Mouse (Mus musculus): Measurements from ENCODE around the gene Cep55. TPM values are rescaled to one million over a fixed set of nuclear protein-coding genes. Genes with fewer than 3 reads are reported as not detected.

Cep55 gene
- polyA plus RNA-seq, 1 experiment from 2014 or later, result 34.9 TPM

DNA sequence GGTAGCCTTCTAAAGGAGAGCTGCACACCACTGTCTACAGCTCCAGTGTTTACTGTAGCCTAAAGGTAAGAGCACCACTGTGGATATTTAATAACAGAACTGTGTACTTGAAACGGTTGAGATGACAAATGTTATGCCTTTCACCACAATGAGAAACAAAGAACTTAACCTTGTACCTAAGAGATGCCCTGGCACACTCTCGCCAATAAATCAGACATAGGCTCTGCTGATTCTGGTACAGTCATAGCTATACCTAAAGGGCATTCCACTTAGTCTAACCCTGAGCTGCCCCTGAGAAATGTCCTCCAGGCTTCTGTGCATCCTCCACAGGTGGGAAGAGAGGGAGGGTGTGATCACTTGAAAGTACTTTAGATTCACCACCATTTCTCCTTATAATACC, 20.1 kb upstream of the Cep55 start:
- Histone ChIP-seq H3K27ac (replicated peaks; ENCODE audit: low read depth, low read length) (no peak overlapping the region), H3K9ac (ENCODE audit: low read length) (0 out of 2 replicates have a peak overlapping the region, but pooled peaks have one; percentile 18), H3K4me3 (ENCODE audit: low read depth, low read length) (no peak overlapping the region), H3K36me3 (ENCODE audit: control insufficient read depth, insufficient read depth, low read length) (no peaks in the 10 kb centered on the region), H3K4me2 (ENCODE audit: low read depth, severe bottlenecking) (no peak overlapping the region), H3K4me1 (ENCODE audit: control insufficient read depth, insufficient read depth, low read length) (no peaks in the 10 kb centered on the region), H3K9me3 (ENCODE audit: control insufficient read depth, low read length) (no peaks in the 10 kb centered on the region), H3K27me3 (ENCODE audit: control insufficient read depth, insufficient read depth, low read length) (no peaks in the 10 kb centered on the region)
- ATAC-seq (ENCODE audit: insufficient number of reproducible peaks, low FRiP score, low TSS enrichment, low read depth), result no peak
- DNase-seq (ENCODE audit: low spot score), result no peak
- 84% methylated on average over 2 of the region's 2 CpGs for WGBS

DNA sequence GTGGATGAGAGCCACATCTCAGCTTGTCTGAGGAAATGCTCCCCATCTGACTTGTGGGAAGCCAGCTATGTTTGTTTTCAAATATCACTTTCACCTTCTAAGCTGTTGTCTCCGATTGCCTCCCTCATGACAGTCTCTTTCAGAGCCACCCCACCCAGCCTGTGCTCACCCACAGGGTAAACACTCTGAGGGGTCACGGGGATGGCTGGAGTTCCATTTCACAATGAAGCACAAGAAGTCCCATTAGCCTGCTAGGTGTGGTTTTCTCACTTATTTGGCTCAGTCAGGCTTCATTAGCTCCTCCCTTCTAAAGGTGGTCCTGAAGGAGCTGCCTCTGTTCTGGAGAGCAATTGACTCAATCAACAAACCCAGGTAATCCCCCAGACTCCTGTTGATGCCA, 19.0 kb upstream of the Cep55 start:
- Histone ChIP-seq H3K4me3 (ENCODE audit: low read depth, low read length) (no peak overlapping the region), H3K4me1 (ENCODE audit: control insufficient read depth, insufficient read depth, low read length) (no peaks in the 10 kb centered on the region), H3K4me2 (ENCODE audit: low read depth, severe bottlenecking) (no peak overlapping the region), H3K9me3 (ENCODE audit: control insufficient read depth, low read length) (no peaks in the 10 kb centered on the region), H3K27me3 (ENCODE audit: control insufficient read depth, insufficient read depth, low read length) (no peaks in the 10 kb centered on the region), H3K27ac (replicated peaks; ENCODE audit: low read depth, low read length) (no peak overlapping the region), H3K36me3 (ENCODE audit: control insufficient read depth, insufficient read depth, low read length) (no peaks in the 10 kb centered on the region), H3K9ac (ENCODE audit: low read length) (no peak overlapping the region)
- ATAC-seq (ENCODE audit: insufficient number of reproducible peaks, low FRiP score, low TSS enrichment, low read depth) (no peak), DNase-seq (ENCODE audit: low spot score) (no peak)
- WGBS, result 51% methylated on average over 2 of the region's 2 CpGs

DNA sequence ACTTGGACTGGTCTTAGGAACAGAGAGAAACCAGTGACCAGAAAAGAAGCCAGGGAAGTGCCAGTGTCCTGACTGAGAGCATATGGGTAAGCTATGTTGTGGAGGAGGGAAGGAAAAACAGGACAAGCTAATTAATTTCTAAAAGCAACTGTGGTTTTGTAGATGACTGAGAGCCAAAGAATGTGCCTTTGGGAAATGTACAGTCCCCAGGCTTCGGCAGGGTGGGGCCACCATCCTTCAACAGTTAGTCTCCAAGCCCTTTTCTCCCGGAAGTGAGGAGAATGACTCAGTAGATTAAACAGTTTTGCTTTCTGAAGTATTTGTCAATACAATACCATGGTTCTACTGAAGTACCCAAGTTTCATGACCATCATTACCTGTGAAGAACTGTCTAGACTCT, 16.5 kb upstream of the Cep55 start:
- Histone ChIP-seq H3K9ac (ENCODE audit: low read length) (no peak overlapping the region), H3K4me1 (ENCODE audit: control insufficient read depth, insufficient read depth, low read length) (0 out of 2 replicates have a peak, but pooled peaks cover 4% of the 10 kb centered on the region), H3K4me3 (ENCODE audit: low read depth, low read length) (no peak overlapping the region), H3K9me3 (ENCODE audit: control insufficient read depth, low read length) (no peaks in the 10 kb centered on the region), H3K36me3 (ENCODE audit: control insufficient read depth, insufficient read depth, low read length) (no peaks in the 10 kb centered on the region), H3K4me2 (ENCODE audit: low read depth, severe bottlenecking) (no peak overlapping the region), H3K27ac (replicated peaks; ENCODE audit: low read depth, low read length) (no peak overlapping the region), H3K27me3 (ENCODE audit: control insufficient read depth, insufficient read depth, low read length) (peaks cover 5% of the 10 kb centered on the region; the same call in 1 of the 2 replicates)
- WGBS, result 90% methylated on average over 2 of the region's 2 CpGs
- DNase-seq (ENCODE audit: low spot score), result no peak
- ATAC-seq (ENCODE audit: insufficient number of reproducible peaks, low FRiP score, low TSS enrichment, low read depth), result no peak

DNA sequence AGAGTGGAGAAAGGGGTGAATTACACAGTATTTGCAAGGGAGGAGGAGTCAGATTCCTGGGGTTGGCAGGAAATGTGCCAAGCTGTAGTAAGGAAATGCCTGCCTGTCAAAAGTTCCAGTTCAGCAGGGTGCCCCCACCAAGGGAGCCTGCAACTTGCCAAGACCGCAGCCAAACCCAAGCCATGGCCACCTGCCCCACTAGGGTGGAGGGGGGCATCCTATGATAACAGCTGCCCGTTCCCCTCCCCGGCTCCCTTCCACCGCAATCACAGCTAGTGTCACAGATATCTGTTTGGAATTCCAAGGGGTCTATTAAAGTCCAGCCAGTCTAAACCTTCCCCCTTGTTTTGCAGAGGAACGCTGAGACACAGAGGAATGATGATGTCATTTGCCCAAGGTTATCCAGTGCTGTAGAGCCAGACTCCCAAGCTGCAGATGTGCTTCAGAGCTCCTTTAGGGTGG, 12.5 kb upstream of the Cep55 start:
- H3K4me2 ChIP-seq (ENCODE audit: low read depth, severe bottlenecking), result peak overlapping the region; percentile 54; the same call in 1 of the 2 replicates
- 0 out of 2 replicates have a peak, but pooled peaks cover 4% of the 10 kb centered on the region for H3K4me1 ChIP-seq (ENCODE audit: control insufficient read depth, insufficient read depth, low read length)
- no peaks in the 10 kb centered on the region for H3K36me3 ChIP-seq (ENCODE audit: control insufficient read depth, insufficient read depth, low read length)
- H3K27ac ChIP-seq (replicated peaks; ENCODE audit: low read depth, low read length), result no peak overlapping the region
- no peaks in the 10 kb centered on the region for H3K9me3 ChIP-seq (ENCODE audit: control insufficient read depth, low read length)
- 0 out of 2 replicates have a peak overlapping the region, but pooled peaks have one; percentile 3 for H3K4me3 ChIP-seq (ENCODE audit: low read depth, low read length)
- WGBS, result 27% methylated on average over 5 of the region's 5 CpGs
- peaks cover 5% of the 10 kb centered on the region; the same call in 1 of the 2 replicates for H3K27me3 ChIP-seq (ENCODE audit: control insufficient read depth, insufficient read depth, low read length)
- DNase-seq (ENCODE audit: low spot score), result no peak
- no peak for ATAC-seq (ENCODE audit: insufficient number of reproducible peaks, low FRiP score, low TSS enrichment, low read depth)
- no peak overlapping the region for H3K9ac ChIP-seq (ENCODE audit: low read length)

- Histone ChIP-seq H3K4me1 (ENCODE audit: control insufficient read depth, insufficient read depth, low read length) (0 out of 2 replicates have a peak, but pooled peaks cover 4% of the 10 kb centered on the region), H3K27ac (replicated peaks; ENCODE audit: low read depth, low read length) (no peak within 1 kb of the TSS), H3K36me3 (ENCODE audit: control insufficient read depth, insufficient read depth, low read length) (no peaks in the 10 kb centered on the region), H3K9ac (ENCODE audit: low read length) (peak within 1 kb of the TSS; percentile 60), H3K4me3 (ENCODE audit: low read depth, low read length) (peak within 1 kb of the TSS; percentile 35), H3K9me3 (ENCODE audit: control insufficient read depth, low read length) (no peaks in the 10 kb centered on the region), H3K4me2 (ENCODE audit: low read depth, severe bottlenecking) (peak within 1 kb of the TSS; percentile 54), H3K27me3 (ENCODE audit: control insufficient read depth, insufficient read depth, low read length) (peaks cover 5% of the 10 kb centered on the region; the same call in 1 of the 2 replicates)
- ATAC-seq (ENCODE audit: insufficient number of reproducible peaks, low FRiP score, low TSS enrichment, low read depth) (peak; percentile 80; the same call in 1 of the 2 replicates), DNase-seq (ENCODE audit: low spot score) (peak; percentile 71)
- under 1% methylated on average over 28 of the region's 28 CpGs for WGBS
Observed at GRCm38 (mm10) chr19:38043281-38043981, 11.4 kb upstream of the Cep55 start, which contains the start of gene Myof. Gene Myof, minus strand, starts transcription at chr19:38043577.

GRCm38 (mm10) chr19:38045198-38045597, 9.6 kb upstream of the Cep55 start:
- H3K4me3 ChIP-seq (ENCODE audit: low read depth, low read length), result no peak overlapping the region
- no peak overlapping the region for H3K9ac ChIP-seq (ENCODE audit: low read length)
- H3K4me1 ChIP-seq (ENCODE audit: control insufficient read depth, insufficient read depth, low read length), result 0 out of 2 replicates have a peak, but pooled peaks cover 4% of the 10 kb centered on the region
- no peak for ATAC-seq (ENCODE audit: insufficient number of reproducible peaks, low FRiP score, low TSS enrichment, low read depth)
- no peaks in the 10 kb centered on the region for H3K36me3 ChIP-seq (ENCODE audit: control insufficient read depth, insufficient read depth, low read length)
- H3K9me3 ChIP-seq (ENCODE audit: control insufficient read depth, low read length), result no peaks in the 10 kb centered on the region
- peaks cover 5% of the 10 kb centered on the region; the same call in 1 of the 2 replicates for H3K27me3 ChIP-seq (ENCODE audit: control insufficient read depth, insufficient read depth, low read length)
- 90% methylated on average over 3 of the region's 3 CpGs for WGBS
- no peak for DNase-seq (ENCODE audit: low spot score)
- no peak overlapping the region for H3K27ac ChIP-seq (replicated peaks; ENCODE audit: low read depth, low read length)
- no peak overlapping the region for H3K4me2 ChIP-seq (ENCODE audit: low read depth, severe bottlenecking)

DNA sequence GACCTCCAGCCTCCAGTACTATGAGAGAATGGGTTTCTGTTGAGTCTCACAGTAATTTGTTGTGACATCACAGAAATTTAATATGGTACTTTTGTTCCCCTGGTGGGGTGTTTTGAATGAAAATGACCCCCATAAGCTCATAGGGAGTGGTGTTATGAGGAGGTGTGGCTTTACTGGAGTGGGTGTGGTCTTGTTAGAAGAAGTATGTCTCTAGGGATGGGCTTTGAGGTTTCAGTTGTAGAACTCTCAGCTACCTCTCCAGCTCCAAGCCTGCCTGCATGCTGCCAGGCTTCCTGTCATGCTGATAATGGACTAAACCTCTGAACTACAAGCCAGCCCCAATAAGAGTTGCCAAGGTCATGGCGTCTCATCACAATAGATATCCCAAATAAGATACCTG, 5.1 kb upstream of the Cep55 start:
- H3K9me3 ChIP-seq (ENCODE audit: control insufficient read depth, low read length), result no peaks in the 10 kb centered on the region
- H3K36me3 ChIP-seq (ENCODE audit: control insufficient read depth, insufficient read depth, low read length), result no peaks in the 10 kb centered on the region
- no peak for DNase-seq (ENCODE audit: low spot score)
- H3K4me2 ChIP-seq (ENCODE audit: low read depth, severe bottlenecking), result no peak overlapping the region
- no peak overlapping the region for H3K27ac ChIP-seq (replicated peaks; ENCODE audit: low read depth, low read length)
- no peak for ATAC-seq (ENCODE audit: insufficient number of reproducible peaks, low FRiP score, low TSS enrichment, low read depth)
- H3K9ac ChIP-seq (ENCODE audit: low read length), result no peak overlapping the region
- no peaks in the 10 kb centered on the region for H3K27me3 ChIP-seq (ENCODE audit: control insufficient read depth, insufficient read depth, low read length)
- WGBS, result 85% methylated on average over 1 of the region's 1 CpGs
- no peak overlapping the region for H3K4me3 ChIP-seq (ENCODE audit: low read depth, low read length)
- peaks cover 3% of the 10 kb centered on the region; the same call in 1 of the 2 replicates for H3K4me1 ChIP-seq (ENCODE audit: control insufficient read depth, insufficient read depth, low read length)

DNA sequence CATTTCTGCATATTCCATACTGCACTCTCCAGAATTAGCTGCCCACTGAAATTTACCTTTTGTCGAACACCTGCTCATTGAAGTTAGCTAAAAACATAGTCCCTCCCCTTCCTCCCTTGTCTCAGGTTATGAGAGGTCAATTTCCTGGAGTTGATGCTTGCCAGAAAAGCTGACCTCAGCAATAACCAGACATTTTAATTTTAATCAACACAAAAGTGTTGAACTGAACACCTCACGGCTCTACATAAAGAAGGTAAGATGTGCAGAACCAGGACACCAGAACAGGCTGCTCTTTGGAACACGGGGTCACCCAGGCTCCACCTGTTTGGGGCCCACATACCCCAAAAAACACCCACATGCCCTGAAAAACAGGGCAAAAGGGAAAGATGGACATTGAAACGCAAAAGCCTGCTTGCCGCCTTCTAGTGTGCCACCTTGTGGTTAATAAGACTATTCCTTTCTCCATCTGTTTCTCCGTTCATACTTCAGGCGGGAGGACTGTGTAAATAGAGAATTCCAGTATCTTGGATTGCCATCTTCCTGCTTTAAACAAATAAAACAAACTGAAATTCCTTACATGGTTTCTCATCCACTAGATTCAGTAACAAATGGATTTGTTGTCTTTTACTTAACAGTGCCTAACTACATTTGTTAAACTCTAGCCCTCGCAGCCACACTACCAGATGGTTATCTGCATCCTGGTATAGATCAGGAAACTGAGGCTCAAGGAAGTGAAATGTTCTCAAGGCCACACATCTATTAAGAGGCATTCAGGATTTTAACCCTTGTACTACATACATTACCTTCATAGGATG, 1.4 kb upstream of the Cep55 start:
- WGBS, result 29% methylated on average over 8 of the region's 8 CpGs
- no peak overlapping the region for H3K9ac ChIP-seq (ENCODE audit: low read length)

More for the DNA sequence above, 1.4 kb upstream of the Cep55 start:
- H3K27me3 ChIP-seq (ENCODE audit: control insufficient read depth, insufficient read depth, low read length), result no peaks in the 10 kb centered on the region
- peak overlapping the region; percentile 39 for H3K4me2 ChIP-seq (ENCODE audit: low read depth, severe bottlenecking)
- peaks cover 10% of the 10 kb centered on the region for H3K4me1 ChIP-seq (ENCODE audit: control insufficient read depth, insufficient read depth, low read length)
- H3K27ac ChIP-seq (replicated peaks; ENCODE audit: low read depth, low read length), result no peak overlapping the region
- peak overlapping the region; percentile 60 for H3K4me3 ChIP-seq (ENCODE audit: low read depth, low read length)
- H3K36me3 ChIP-seq (ENCODE audit: control insufficient read depth, insufficient read depth, low read length), result 0 out of 2 replicates have a peak, but pooled peaks cover 2% of the 10 kb centered on the region
- H3K9me3 ChIP-seq (ENCODE audit: control insufficient read depth, low read length), result no peaks in the 10 kb centered on the region
- no peak for ATAC-seq (ENCODE audit: insufficient number of reproducible peaks, low FRiP score, low TSS enrichment, low read depth)
- peak; percentile 44 for DNase-seq (ENCODE audit: low spot score)
